Mouse (Mus musculus): Measurements from ENCODE around the gene Tmem252.
A peak's percentile ranks its signal among the peaks of the same experiment; 100 is the strongest.

Tmem252 gene

DNA sequence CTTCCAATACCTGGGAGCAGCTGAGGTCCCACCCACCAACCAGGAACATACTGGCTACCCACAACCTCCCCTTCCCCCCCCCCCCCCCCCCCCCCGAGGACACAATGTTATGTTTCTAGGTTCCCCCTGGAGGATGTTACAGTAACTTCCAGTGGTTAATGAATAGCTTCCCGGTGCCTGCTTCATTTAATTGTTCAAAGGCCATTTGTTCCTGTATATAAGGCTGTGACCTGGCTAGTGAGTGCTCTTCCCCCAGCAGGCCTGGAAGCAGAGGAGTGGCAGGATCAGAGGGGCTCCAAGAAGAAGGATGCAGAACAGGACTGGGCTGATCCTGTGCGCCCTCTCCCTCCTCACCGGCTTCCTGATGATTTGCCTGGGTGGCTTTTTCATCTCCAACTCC, at the start of gene Tmem252:
Gene Tmem252, plus strand, starts transcription at position 247 of the 400 bp plus-strand sequence.
- DNase-seq = no peak

DNA sequence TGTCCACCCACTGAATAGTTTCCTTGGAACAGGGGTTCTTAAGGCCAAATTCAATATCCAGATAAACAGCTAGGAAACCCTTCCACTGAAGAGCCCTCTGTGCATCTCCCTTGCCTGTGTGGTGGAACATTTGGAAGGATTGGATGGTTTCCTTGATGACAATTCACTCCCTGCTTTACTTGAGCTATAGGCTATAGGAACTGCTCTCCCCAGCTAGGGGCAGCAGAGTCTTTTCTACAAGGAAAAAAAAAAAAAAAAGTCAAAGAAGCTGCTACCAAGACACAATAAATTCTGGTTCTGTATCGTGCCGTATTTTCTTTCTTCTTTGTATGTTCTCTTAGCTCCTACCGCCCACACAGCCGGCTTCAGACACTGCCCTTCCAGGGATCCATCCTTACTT, 45.8 kb upstream of the Tmem252 start:
- DNase-seq = no peak

- DNase-seq = no peak
Observed at GRCm38 (mm10) chr19:24633008-24633407, 40.8 kb upstream of the Tmem252 start.

DNA sequence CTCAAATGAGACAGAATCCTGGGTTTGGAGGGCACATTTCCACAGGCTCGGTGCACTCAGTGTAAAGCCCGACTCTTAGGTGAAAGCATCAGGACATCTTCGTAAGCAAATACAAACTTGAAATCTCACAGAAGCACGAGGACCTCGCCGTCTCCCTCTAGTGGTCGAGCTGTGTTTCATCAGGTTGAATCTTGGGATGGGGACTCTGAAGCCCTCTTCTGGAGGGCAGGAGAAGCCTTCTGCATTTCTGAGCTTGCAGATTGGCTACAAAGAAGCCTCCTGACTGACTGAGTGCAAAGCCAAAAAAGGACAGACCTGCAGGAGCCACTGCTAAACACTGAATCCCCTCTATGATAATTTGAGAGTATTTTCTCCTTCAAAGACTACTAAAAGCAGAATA, 39.2 kb upstream of the Tmem252 start:
- DNase-seq = peak; percentile 88

GRCm38 (mm10) chr19:24636616-24637015, 37.2 kb upstream of the Tmem252 start:
- DNase-seq = no peak

- DNase-seq = no peak
Observed at GRCm38 (mm10) chr19:24637988-24638387, 35.8 kb upstream of the Tmem252 start.

DNA sequence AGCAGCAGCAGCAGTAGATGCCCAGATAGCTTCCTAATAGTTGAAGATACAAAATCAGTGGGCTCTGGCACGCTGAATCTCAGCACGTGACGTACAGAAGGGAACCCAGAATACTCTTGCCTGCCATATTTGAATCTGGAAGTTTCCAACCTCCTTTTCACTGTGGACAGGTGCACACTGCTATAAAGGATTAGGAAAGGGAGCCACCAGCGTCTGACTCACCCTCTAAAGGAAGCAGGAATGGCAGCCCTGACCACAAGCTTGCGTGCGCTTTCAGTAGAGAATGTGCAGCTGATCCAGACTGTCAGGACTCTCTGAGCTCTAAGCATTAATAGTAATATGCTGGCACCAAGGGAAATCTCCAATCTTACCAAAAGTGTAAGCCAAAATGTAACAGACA, 32.8 kb upstream of the Tmem252 start:
- no peak for DNase-seq

DNA sequence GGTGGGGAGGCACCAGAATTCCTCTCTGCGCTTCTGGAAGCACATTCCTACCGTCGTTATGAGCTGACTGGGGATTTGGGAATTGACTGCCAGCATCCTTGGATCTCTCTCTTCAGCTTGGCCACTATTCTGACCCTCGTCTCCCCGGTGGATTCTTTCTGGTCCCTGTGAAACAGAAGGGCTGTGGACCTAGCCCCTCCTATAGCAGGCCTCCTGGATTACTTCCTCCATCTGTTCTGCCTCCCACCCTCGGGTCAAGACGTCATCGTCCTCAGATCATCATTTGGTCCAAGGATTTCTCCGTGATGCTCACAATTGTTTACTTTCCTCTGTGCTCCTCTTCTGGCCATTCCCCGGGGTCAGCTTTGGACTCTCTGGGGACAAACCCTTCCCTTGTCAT, 28.8 kb upstream of the Tmem252 start:
- no peak for DNase-seq

- DNase-seq = no peak
Observed at GRCm38 (mm10) chr19:24646162-24646829, 27.5 kb upstream of the Tmem252 start.

- no peak for DNase-seq
Observed at GRCm38 (mm10) chr19:24648016-24648415, 25.8 kb upstream of the Tmem252 start.

GRCm38 (mm10) chr19:24650428-24650827, 23.4 kb upstream of the Tmem252 start:
- DNase-seq = no peak

- DNase-seq = no peak
Observed at GRCm38 (mm10) chr19:24651595-24651994, 22.2 kb upstream of the Tmem252 start.

DNA sequence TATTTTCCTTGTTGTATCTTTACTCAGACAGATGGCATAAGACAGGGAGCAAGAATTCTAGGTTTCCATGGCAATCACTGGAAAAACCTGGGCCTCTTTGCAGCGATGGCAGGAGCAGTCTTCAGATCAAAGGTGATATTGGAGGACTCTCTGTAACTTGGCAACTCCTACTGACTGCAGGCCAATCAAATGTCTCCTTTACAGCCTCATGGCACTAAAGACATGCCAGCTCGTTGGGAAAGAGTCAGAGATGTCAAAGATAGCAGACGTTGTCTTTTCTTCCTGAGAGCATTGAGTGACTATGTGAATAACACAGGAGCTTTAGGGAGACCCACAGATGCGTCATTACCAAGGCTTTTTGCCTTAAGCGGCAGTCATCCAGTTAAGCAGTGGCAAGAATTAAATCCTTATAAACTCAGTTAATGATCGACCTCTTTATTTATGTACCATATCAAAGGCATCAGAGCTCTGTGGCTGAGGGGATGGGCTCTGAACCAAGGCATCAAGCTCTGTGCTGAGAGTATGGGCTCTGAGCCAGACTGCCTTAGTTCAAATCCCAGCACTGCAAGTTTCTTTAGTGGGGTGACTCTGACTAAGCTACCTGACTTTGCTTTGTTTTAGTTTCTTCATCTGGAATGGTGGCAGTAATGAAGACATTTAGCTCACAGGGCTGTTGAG, 21.3 kb upstream of the Tmem252 start:
- no peak for DNase-seq

DNA sequence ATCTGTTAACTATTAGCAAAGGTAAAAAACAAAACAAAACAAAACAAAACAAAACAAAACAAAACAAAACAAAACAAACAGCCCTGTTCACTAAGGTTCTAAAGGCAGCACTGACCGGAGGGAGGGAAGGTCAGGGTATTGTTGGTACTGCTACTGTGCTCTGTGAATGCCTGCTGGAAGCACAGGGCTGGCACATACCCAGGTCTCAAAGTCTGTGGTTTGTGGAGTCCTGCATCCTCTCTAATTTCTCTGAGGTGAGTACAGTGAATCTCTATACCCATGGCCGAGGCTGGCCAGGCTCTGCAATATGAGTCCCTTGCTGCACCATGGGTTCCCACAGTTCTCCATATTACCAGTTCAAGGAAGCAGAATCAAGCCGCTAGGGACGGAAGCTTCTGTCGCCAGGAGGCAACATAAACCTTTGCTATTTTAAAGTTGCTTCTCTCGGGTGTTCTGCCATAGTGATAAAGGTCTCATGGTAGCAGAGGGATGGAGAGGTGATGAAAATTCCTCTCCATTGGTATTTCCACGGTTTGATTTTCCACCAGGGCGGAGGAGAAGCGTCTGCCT, 20.5 kb upstream of the Tmem252 start:
- DNase-seq = no peak

GRCm38 (mm10) chr19:24656981-24657380, 16.8 kb upstream of the Tmem252 start:
- no peak for DNase-seq

GRCm38 (mm10) chr19:24662346-24662745, 11.5 kb upstream of the Tmem252 start:
- DNase-seq = no peak

- no peak for DNase-seq
Observed at GRCm38 (mm10) chr19:24665771-24666170, 8.0 kb upstream of the Tmem252 start.

DNA sequence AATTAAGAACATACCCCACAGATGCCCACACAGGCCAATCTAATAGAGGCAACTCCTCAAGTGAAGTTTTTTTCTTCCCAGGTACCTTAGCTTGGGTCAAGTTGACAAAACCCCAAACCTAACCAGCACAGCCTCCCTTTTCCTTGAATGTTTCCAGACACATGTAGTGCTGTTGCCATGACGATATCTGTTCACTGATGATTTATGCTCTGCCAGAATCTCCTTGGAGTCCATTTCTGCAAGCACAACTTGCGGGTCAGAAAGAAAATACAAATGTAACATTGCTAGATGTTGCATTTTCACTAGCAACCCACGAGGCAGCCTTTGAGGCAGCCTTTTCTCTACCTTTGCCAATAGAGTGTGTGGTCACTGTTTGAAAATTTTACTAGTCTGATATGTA, 6.3 kb upstream of the Tmem252 start:
- DNase-seq = no peak

DNA sequence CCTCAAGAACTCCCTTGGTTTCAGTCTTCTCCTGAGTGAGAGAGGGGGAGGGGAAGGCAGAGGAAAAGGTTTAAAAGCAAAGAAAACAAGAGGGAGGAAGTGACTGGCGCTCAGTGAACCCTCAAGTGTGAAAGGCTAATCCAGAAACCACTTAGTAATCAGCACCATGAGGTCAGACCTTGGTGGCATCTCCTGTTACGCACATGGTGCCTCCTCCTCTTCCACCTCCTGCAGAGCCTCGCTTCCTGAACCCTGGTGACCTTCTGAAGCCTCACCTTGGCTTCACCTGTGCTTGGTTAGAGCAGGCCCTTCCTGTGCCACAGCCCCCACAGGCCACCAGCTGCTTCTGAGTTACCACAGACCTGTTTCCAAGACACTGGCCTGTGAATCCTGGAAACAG, 2.2 kb upstream of the Tmem252 start:
- no peak for DNase-seq

DNA sequence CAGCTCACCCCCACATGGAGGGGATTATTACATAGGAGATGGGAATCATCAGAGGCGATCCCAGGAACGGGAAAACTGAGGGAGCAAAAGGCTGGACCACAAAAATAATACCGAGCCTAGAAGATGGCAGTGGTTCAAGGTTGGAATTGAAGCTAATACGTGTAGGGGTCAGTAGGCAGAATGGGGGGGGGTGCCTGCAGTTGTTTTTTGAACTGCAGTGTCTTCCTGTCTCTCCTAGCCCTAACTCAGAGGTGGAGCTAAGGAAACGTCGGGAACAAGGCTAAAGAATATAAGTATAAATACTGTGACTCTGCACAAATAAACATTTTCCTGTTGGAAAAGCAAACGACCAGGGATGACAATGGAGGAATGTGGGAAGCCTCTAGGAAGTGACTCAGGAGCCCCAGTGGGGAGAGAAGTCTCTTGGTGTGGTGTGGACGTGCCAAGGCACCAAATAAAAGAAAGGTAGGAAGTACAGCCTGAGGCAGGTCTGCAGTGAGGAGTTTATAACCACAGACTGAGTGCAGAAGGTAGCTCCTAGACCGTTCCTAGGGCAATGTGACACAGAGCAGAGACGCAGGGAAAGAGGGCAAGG, 1.3 kb upstream of the Tmem252 start:
- DNase-seq = no peak

GRCm38 (mm10) chr19:24673331-24673730, 477 bp upstream of the Tmem252 start:
- no peak for DNase-seq

DNA sequence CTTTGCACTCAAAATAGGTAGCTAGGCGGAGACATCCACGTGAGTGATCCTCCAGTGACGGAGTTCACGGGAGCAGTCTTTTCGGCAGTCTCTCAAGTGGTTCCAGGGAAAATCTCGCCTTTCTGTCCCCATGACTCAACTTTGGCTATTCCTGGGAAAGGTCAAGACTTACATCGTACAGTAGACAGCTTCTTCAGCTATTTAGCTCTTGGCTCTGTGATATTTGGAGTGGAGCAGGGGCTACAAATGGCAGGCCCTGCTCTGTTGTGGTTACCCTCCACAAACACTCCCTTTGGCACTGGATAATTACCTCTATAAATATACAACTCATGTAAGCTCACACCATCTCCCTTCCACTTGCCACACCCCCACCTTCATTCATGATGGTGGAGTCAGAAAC, 2.6 kb downstream of the Tmem252 start:
- DNase-seq = no peak

DNA sequence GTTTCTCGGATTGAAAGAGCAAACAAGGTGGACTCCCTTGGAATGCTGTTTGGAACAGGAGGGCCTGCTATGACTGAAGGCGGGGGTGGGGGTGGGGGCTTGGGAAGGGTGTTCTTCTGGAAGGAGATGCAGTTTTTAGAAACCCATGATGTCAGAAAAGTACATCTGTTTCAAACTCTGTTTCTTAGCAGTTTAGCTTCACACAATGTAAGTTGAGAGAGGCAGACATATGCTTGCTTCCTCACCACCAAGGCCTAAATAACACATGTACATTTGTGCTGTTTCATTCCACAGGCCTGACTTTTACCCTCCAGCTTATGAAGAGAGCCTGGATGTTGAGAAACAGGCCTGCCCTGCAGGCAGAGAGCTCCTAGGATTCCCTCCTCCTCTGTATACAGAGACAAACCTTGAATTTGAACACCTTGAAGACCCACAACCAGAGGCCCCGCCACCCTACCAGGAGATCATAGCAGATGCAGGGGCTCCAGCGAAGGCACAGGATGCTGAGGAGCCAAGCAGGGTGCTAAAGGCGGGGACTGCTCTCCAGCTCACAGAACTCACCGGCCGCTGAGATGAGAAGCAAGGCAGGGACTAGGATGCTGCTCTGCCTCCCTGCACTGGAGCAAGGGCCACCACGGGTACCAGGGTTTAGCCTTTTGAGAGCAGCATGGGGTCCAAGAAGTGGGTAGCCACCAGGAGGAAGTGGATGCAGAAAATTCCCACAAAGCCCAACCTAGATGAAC, 3.6 kb downstream of the Tmem252 start:
- DNase-seq = no peak

Data from retina, postnatal 1 day (tissue).